Mouse (Mus musculus): ENCODE results near the gene Nfia. TPM values are rescaled to one million over a fixed set of nuclear protein-coding genes. Genes with fewer than 3 reads are reported as not detected.

The Nfia gene
- polyA plus RNA-seq, 1 experiment, result not detected

DNA sequence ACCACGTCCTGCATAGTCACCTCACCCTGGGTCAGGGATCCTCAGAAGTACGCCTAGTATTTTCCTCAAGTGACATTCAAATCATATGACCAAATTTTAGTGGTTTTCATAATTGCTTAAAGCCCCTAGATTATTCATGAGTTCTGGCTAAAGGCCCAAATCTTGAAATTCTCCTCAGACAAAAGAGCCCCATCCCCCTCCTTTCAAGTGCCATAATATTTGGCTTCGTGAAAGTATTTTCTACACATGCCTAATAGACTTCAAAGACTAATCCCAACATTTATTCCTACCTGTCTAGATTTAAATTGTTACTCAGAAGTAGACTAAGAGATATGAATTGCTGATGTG is 154.7 kb downstream of the Nfia start:
- TF ChIP-seq CTCF (IDR thresholded peaks at IDR 0.05; ENCODE audit: insufficient read depth, low read depth, low read length), result no peak
- TF ChIP-seq POLR2A (IDR thresholded peaks at IDR 0.05; ENCODE audit: insufficient read depth, low read depth, low read length), result no peak
- H3K4me3 ChIP-seq (ENCODE audit: insufficient read depth, low read depth, low read length), result no peak overlapping the region
- H3K27ac ChIP-seq (ENCODE audit: insufficient read depth, low read depth, low read length), result no peak overlapping the region
- no peaks in the 10 kb centered on the region for H3K4me1 ChIP-seq (ENCODE audit: control insufficient read depth, insufficient read depth, low read length)
- 68% methylated on average over 3 of the region's 3 CpGs for WGBS

DNA sequence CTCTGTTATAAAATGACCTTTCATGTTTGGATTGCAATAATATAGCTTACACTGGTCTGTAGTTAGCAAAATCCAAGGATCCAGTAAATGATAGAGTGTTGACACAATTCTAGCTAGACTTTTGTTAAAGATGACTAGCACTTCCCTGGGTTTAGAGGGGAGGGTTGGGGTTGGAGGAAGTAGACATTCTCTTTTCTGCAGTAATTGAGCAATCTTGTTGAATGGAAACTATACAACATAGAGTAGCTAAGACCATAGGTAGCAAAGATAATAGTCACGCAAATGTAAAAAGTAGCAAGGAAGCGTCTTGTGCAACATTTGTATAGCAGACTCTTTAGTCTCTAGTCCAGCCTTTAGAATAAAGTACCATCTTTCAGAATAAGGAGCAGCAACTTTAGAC is 163.8 kb downstream of the Nfia start:
- TF ChIP-seq CTCF (IDR thresholded peaks at IDR 0.05; ENCODE audit: insufficient read depth, low read depth, low read length) (no peak), POLR2A (IDR thresholded peaks at IDR 0.05; ENCODE audit: insufficient read depth, low read depth, low read length) (no peak)
- Histone ChIP-seq H3K27ac (ENCODE audit: insufficient read depth, low read depth, low read length) (no peak overlapping the region), H3K4me1 (ENCODE audit: control insufficient read depth, insufficient read depth, low read length) (peaks cover 3% of the 10 kb centered on the region; the same call in 1 of the 2 replicates), H3K4me3 (ENCODE audit: insufficient read depth, low read depth, low read length) (no peak overlapping the region)
- WGBS, result 89% methylated on average over 2 of the region's 2 CpGs

DNA sequence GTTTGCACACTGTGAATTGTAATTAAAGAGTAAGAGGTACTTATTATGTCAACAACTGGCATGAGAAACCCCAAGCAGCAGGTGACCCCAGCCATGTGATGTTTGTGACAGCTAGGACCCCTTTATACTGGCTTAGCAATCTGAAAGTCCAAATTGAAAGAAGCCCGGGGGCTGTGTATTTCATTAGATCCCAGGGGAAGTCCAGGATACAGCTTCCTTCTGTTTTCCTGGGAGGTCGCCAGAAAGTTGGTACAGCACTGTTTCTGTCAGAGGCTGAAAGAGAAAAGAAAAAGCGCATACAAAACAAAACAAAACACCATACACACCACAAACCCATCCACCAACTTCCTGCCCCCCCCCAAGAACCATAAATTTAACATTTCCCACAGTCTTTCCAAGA is 164.4 kb downstream of the Nfia start:
- Histone ChIP-seq H3K4me1 (ENCODE audit: control insufficient read depth, insufficient read depth, low read length) (peaks cover 3% of the 10 kb centered on the region; the same call in 1 of the 2 replicates), H3K4me3 (ENCODE audit: insufficient read depth, low read depth, low read length) (no peak overlapping the region), H3K27ac (ENCODE audit: insufficient read depth, low read depth, low read length) (no peak overlapping the region)
- 32% methylated on average over 3 of the region's 3 CpGs for WGBS
- TF ChIP-seq CTCF (IDR thresholded peaks at IDR 0.05; ENCODE audit: insufficient read depth, low read depth, low read length), result no peak

DNA sequence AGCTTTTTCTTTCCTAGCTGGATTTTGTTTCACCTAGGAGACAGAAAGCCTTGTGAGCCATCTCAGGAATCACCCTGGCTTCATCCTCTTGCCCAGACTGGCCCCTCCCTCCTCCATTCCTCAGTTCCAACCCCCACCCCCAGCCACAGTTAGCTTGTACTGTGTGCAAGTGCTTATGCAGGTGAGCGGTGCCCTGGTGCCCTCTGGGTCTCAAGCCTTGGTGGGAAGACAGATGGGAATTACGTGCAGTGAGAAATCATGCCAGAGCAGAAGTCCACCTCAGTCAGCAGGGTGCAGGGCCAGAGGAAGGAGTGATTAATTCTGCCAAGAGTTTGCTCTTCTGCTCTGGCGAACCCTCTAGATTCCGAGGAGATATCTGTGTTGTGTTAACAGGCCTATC is 167.0 kb downstream of the Nfia start:
- no peak overlapping the region for H3K4me3 ChIP-seq (ENCODE audit: insufficient read depth, low read depth, low read length)
- WGBS, result 79% methylated on average over 4 of the region's 4 CpGs
- H3K4me1 ChIP-seq (ENCODE audit: control insufficient read depth, insufficient read depth, low read length), result peaks cover 3% of the 10 kb centered on the region; the same call in 1 of the 2 replicates
- H3K27ac ChIP-seq (ENCODE audit: insufficient read depth, low read depth, low read length), result no peak overlapping the region
- TF ChIP-seq CTCF (IDR thresholded peaks at IDR 0.05; ENCODE audit: insufficient read depth, low read depth, low read length) (no peak), POLR2A (IDR thresholded peaks at IDR 0.05; ENCODE audit: insufficient read depth, low read depth, low read length) (no peak)

DNA sequence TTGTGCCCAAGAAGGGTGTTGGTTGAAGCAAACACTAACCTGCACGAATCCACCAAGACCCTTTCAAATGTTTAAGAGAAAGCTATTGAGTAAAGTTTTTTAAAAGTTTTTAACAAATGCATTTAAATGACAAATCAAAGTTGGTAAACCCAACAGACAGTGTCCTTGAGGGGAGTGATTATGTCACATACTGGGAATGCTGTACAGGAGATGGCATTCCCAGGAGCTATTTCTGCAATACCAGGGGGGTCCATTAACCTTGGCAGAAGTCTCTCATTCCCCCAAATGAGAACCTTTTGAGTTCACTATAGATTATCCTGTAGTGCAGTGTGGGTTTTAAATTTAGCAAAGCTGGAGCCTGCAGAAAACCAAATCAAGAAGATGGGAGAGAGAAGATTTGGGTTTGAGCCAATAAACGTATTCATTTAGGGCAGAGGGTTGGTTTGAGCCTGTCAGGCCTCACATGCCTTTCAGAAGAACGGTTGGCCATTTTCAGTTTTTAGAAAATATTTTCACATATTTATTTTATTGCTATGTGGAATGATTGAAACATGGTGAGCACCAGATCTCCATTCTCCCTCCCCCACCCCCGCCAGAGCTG is 167.5 kb downstream of the Nfia start:
- Histone ChIP-seq H3K4me3 (ENCODE audit: insufficient read depth, low read depth, low read length) (no peak overlapping the region), H3K4me1 (ENCODE audit: control insufficient read depth, insufficient read depth, low read length) (peaks cover 3% of the 10 kb centered on the region; the same call in 1 of the 2 replicates), H3K27ac (ENCODE audit: insufficient read depth, low read depth, low read length) (no peak overlapping the region)
- 76% methylated on average over 4 of the region's 4 CpGs for WGBS
- TF ChIP-seq CTCF (IDR thresholded peaks at IDR 0.05; ENCODE audit: insufficient read depth, low read depth, low read length), result no peak
- no peak for TF ChIP-seq POLR2A (IDR thresholded peaks at IDR 0.05; ENCODE audit: insufficient read depth, low read depth, low read length)

DNA sequence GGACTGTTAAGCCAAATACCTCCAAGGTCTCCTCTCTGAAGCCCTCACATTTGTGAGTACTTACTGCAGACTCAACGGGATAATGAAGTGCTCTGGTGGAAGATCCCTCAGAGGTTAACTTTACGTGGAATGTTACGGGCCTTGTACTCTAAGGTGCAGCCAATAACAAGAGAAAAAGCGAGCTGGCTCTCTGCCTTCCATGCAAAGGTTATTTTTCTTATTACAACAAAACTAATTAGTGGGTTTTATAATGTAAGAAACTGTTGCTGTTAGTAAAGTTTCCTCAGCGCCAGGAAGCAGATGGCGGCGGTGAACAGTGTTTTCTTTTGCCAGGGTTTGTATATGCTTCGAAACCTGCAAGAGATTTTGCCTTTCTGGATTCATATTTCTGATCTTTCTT is 169.1 kb downstream of the Nfia start:
- TF ChIP-seq CTCF (IDR thresholded peaks at IDR 0.05; ENCODE audit: insufficient read depth, low read depth, low read length), result no peak
- TF ChIP-seq POLR2A (IDR thresholded peaks at IDR 0.05; ENCODE audit: insufficient read depth, low read depth, low read length), result no peak
- no peak overlapping the region for H3K4me3 ChIP-seq (ENCODE audit: insufficient read depth, low read depth, low read length)
- peaks cover 3% of the 10 kb centered on the region; the same call in 1 of the 2 replicates for H3K4me1 ChIP-seq (ENCODE audit: control insufficient read depth, insufficient read depth, low read length)
- WGBS, result 87% methylated on average over 8 of the region's 8 CpGs
- H3K27ac ChIP-seq (ENCODE audit: insufficient read depth, low read depth, low read length), result no peak overlapping the region

DNA sequence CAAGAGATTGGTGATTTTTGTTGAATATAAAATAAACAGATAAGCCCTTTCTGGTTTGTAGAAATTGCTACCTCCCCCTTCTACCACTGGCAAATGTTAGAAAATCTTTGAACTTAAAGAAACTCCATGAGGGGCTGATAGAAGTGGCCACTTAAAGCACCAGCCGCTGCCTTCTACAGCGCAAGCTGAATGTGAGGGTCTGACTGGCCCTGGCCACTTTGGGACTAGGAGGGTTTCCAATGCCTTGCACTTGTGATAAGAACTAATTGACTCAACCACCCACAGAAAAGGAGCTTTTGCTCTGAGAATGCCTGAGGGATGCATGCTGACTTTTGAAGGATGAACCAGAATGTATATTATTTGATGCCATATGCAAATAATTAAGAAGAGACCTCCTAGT is 171.8 kb downstream of the Nfia start:
- 97% methylated on average over 2 of the region's 2 CpGs for WGBS
- peaks cover 3% of the 10 kb centered on the region; the same call in 1 of the 2 replicates for H3K4me1 ChIP-seq (ENCODE audit: control insufficient read depth, insufficient read depth, low read length)
- no peak overlapping the region for H3K27ac ChIP-seq (ENCODE audit: insufficient read depth, low read depth, low read length)
- H3K4me3 ChIP-seq (ENCODE audit: insufficient read depth, low read depth, low read length), result no peak overlapping the region
- no peak for TF ChIP-seq CTCF (IDR thresholded peaks at IDR 0.05; ENCODE audit: insufficient read depth, low read depth, low read length)
- no peak for TF ChIP-seq POLR2A (IDR thresholded peaks at IDR 0.05; ENCODE audit: insufficient read depth, low read depth, low read length)

DNA sequence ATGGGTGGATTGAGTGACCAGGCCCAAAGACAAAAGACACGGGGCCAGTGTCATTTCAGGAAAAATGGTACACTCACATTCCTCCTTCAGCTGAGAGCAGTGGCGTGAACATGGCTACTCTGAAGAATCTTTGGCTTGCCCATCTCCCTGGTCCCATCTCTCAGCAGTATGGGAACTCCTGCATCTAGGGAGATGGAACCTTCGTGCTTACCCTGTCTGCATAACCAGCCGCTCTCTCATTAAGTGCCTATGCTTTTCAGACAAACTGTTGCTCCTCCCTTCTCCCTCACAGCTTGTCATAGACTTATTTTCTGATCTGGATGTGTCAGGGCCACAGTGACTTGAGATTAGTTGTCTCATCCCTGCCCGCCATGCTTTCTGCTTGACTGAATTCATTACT is 174.9 kb downstream of the Nfia start:
- H3K4me1 ChIP-seq (ENCODE audit: control insufficient read depth, insufficient read depth, low read length), result no peaks in the 10 kb centered on the region
- H3K4me3 ChIP-seq (ENCODE audit: insufficient read depth, low read depth, low read length), result no peak overlapping the region
- H3K27ac ChIP-seq (ENCODE audit: insufficient read depth, low read depth, low read length), result no peak overlapping the region
- TF ChIP-seq POLR2A (IDR thresholded peaks at IDR 0.05; ENCODE audit: insufficient read depth, low read depth, low read length) (no peak), CTCF (IDR thresholded peaks at IDR 0.05; ENCODE audit: insufficient read depth, low read depth, low read length) (no peak)
- 92% methylated on average over 5 of the region's 5 CpGs for WGBS

DNA sequence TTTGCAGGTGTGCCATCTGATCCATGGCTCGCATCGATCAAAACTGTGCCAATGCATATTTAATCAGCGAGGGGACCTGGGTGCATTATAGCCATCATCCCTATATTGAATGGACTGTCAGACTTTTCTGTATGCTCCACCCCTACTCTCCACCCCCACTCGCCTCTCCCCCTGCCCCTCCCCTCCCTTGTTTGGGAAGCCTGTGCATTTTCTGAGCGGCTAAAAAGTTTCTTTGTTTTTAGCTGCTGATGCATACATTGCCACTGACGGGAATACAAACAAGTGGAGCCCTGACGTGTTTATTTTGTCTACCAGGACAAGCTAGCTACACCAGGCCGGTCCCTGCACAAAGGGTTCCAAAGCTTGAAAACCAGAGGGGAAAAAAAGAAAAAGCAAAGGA is 175.7 kb downstream of the Nfia start:
- Histone ChIP-seq H3K4me3 (ENCODE audit: insufficient read depth, low read depth, low read length) (no peak overlapping the region), H3K27ac (ENCODE audit: insufficient read depth, low read depth, low read length) (no peak overlapping the region), H3K4me1 (ENCODE audit: control insufficient read depth, insufficient read depth, low read length) (no peaks in the 10 kb centered on the region)
- TF ChIP-seq CTCF (IDR thresholded peaks at IDR 0.05; ENCODE audit: insufficient read depth, low read depth, low read length) (no peak), POLR2A (IDR thresholded peaks at IDR 0.05; ENCODE audit: insufficient read depth, low read depth, low read length) (no peak)
- WGBS, result 31% methylated on average over 8 of the region's 8 CpGs
